Mouse (Mus musculus): ENCODE data around the gene Rasgef1a. TPM values are rescaled to one million over a fixed set of nuclear protein-coding genes. Genes with fewer than 3 reads are reported as not detected.

The Rasgef1a gene
- polyA plus RNA-seq, 1 experiment from 2014 or later: not detected

- Histone ChIP-seq H3K27ac (ENCODE audit: low read depth, low read length) (no peak overlapping the region), H3K4me1 (replicated peaks; ENCODE audit: control insufficient read depth, insufficient read depth, low read length) (no peaks in the 10 kb centered on the region), H3K36me3 (ENCODE audit: control insufficient read depth, insufficient read depth, low read length) (no peaks in the 10 kb centered on the region), H3K9ac (ENCODE audit: low read depth, low read length) (no peak overlapping the region), H3K4me2 (replicated peaks; ENCODE audit: low read depth, low read length) (no peak overlapping the region), H3K4me3 (ENCODE audit: low read depth, low read length) (no peak overlapping the region), H3K9me3 (ENCODE audit: control insufficient read depth, low read length) (no peaks in the 10 kb centered on the region), H3K27me3 (ENCODE audit: control insufficient read depth, insufficient read depth, low read length) (no peaks in the 10 kb centered on the region)
- WGBS: 87% methylated on average over 6 of the region's 6 CpGs
- DNase-seq (ENCODE audit: low spot score) (no peak), ATAC-seq (ENCODE audit: low FRiP score) (no peak)
These were observed 129.7 kb downstream of the Rasgef1a start for GRCm38 (mm10) chr6:118140961-118141360.

Other genes with a start within 250 kb of the Rasgef1a start
- gene Zfp637, start 170.3 kb upstream of the Rasgef1a start, polyA plus RNA-seq (2014; fragmentation: Nextera tagmentation; extraction: Ambion mirVana): 132 and 136 TPM in 2 replicates
- gene Zfp239, start 149.3 kb upstream of the Rasgef1a start, polyA plus RNA-seq (2014; fragmentation: Nextera tagmentation; extraction: Ambion mirVana): 11.8 and 13.3 TPM in 2 replicates
- 619 and 688 TPM in 2 replicates for gene Hnrnpf, start 111.1 kb upstream of the Rasgef1a start, polyA plus RNA-seq (2014; fragmentation: Nextera tagmentation; extraction: Ambion mirVana)
- gene Fxyd4, start 73.7 kb upstream of the Rasgef1a start, polyA plus RNA-seq (2014; fragmentation: Nextera tagmentation; extraction: Ambion mirVana): 1.6 and 2.5 TPM in 2 replicates
- 8.7 and 11.5 TPM in 2 replicates for gene Csgalnact2, start 127.7 kb downstream of the Rasgef1a start, polyA plus RNA-seq (2014; fragmentation: Nextera tagmentation; extraction: Ambion mirVana)
- gene Ret, start 186.3 kb downstream of the Rasgef1a start, polyA plus RNA-seq (2014; fragmentation: Nextera tagmentation; extraction: Ambion mirVana): 3.2 and 4.2 TPM in 2 replicates

Measured in hindbrain, embryonic 11.5 days (tissue).